Mouse (Mus musculus) lung, adult 18-20 months (tissue): ENCODE data around the gene Hoxa9.

ENCODE experiments used
- DNase-seq, 2 experiments: peaks; one replicate each; pipeline ENCODE4 v3.0.0; 2022; ENCODE audit warnings: mixed read lengths in 2 of 2

Hoxa9 gene

DNA sequence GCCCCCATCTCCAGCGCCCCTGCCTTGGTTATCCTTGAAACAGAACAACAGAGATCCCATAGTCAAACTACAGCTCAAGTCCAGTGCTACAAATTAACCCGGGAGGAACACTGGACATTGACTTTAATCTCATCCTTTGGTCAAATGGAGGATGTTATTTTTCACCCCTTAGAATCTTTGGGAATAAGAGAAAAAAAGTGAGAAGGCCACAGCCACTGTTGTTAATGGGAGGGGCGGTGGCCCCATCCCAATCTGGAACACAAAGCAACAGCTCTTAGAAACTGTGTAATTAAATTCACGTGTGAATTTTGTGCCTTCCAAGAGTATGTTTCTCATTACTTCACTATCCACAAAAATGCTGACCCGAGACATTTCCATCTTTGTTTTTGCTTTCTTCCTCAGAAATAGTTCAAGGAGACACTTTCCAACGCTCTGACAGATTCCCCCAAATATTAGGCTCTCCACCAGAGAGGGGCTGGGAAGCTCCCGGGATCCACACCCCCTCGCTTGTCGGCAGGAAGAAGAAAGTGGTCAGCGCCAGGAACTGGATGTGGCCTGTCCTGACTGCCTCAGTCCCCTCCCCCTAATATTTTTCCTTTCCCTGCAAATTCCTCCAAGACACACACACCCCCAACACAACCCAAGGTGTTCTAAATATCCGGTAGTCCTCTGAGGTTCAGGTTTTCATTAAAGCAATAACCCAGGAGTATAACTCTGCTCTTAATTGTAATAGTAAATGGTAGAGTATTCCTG is 3.2 kb downstream of the Hoxa9 start:
- no peak for DNase-seq

DNA sequence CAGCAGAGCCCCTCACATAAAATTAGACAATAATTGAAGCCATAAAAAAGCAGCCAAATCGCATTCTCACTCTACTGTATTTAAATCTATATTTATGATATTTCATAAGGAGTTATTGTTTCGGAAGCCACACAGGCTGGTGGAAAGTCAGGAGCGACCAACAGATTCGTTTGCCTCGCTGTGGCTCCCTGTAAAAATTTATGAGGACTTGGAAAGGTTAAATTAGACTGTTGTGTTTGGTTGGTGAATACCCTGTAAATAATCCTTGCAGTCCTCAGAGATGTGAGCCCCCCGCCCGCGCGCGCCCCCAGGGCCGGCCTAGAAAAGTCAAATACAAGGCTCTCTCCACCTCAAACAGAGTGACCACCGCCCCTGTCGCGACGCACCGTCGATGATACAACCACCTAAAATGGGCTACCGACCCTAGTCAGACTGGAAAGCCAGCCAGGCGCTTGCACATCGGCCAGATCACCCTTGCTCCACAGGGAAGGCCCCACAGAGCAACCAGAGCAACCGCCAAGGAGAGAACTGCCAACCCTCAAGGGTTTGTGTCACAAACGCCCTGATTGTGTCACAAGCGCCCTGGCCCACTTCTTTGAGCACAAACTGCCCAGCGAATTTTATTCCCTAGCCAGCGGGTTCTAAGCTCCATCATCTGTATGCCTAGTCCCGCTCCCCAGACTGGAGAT is 4.2 kb downstream of the Hoxa9 start:
- DNase-seq: no peak

DNA sequence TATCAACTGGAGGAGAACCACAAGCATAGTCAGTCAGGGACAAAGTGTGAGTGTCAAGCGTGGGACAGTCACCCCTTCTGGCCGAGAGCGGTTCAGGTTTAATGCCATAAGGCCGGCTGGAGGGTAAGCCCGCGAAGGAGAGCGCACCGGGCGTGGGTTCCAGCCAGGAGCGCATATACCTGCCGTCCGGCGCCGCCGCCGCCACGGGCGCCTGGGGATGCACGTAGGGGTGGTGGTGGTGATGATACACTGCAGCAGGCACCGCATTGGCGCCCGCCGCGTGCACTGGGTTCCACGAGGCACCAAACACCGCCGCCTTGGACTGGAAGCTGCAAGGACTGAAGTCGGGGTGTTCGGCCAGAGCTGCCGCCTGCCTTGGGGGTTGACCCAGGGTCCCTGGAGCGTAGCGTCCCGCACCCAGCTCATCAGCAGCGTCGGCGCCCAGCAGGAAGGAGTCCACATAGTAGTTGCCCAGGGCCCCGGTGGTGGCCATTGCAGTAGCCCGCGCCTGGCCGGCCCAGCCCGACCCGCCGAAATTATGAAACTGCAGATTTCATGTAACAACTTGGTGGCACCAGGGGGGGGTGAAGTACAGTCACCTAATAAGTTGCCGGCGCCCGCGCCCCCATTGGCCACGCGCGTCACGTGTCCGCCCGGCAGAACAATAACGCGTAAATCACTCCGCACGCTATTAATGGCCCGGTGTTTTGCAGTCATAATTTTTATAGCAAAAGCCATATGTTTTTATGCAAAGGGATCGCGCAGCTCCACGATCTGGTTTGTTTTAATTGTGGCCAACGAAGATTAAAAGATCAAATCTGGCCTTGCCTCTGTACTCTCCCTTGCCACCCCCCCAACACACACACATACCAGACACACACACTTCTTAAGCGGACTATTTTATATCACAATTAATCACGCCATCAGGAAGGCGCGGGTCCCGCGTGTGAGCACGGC is 5.0 kb downstream of the Hoxa9 start:
- DNase-seq: no peak

DNA sequence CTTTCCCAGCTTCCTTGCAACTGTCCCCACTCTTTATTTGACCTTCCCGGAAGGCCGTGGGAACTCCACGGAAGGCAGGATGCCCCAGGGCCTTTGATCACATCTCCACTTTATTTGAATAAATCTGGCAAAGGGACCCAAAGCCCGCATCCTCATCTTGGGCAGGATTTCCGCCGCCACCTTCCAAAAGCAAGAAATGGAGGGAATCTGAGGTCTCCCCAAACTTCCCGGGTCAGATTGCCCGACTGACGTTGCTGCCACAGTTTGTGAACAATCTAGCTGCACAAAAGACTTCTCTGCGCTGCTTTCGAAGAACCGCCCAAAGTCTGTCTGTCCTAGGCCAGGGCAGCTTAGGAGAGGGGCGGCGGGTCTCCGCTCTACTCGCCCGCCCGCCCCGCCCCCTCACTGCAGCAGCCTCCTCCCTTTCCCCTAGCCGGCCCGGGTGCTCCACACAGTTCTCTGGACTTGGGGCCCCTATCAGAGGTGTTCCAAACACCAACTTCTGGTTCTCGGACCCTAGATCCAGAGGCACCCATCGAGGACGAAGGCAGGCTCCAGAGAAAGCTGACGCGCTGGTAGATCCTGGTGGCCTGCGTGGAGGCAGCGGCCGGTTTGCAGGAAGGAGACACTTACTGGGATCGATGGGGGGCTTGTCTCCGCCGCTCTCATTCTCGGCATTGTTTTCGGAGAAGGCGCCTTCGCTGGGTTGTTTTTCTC is 5.8 kb downstream of the Hoxa9 start:
- no peak for DNase-seq

DNA sequence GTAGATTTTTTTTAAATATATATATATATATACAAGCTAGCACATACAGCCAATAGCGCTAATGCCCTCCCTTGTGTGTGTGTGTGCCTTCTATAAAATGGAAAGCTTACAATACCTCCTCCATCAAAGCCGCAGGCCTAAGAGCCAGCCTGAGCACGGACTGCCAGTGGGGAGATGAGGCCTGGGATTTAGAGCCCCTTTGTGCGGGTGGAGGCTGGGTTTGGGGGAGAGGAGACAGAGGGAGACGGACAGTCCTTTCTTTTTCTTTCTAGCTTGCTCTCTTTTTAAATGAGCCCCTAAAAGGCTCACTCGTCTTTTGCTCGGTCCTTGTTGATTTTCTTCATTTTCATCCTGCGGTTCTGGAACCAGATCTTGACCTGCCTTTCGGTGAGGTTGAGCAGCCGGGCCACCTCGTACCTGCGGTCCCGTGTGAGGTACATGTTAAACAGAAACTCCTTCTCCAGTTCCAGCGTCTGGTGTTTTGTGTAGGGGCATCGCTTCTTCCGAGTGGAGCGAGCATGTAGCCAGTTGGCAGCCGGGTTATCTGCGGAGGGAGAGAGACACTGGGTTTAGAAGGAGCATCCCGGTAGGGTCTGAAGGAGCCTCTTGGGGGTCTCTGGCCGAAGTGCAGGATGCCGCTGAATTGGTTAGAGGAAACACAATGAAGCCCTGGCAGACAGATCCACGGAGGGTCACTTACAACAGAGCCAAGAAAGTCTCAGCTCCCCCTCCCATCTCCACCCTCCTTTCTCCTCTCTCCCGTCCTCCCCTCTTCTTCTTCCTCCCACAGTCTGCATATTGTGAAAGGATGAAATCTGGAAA is 6.7 kb downstream of the Hoxa9 start:
- DNase-seq: no peak

DNA sequence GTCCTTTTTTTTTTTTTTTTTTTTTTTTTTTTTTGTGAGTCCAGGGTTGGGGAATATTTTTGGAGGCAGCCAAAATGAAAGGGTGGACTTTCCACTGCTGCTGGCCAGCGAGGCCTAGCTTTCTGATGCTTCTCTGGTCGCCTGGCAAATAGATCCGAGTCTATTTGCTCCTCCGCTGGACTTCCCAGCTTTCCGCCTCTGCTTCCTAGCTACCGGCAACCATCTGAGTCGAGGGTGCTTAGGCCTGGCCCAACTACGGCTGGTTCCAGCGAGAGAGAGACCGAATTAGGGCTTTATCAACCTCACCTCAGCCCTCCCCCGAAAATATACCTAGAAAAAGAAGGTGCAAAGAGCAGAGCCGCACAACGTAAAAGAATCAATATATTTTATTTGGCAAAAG is 8.2 kb downstream of the Hoxa9 start:
- no peak for DNase-seq

DNA sequence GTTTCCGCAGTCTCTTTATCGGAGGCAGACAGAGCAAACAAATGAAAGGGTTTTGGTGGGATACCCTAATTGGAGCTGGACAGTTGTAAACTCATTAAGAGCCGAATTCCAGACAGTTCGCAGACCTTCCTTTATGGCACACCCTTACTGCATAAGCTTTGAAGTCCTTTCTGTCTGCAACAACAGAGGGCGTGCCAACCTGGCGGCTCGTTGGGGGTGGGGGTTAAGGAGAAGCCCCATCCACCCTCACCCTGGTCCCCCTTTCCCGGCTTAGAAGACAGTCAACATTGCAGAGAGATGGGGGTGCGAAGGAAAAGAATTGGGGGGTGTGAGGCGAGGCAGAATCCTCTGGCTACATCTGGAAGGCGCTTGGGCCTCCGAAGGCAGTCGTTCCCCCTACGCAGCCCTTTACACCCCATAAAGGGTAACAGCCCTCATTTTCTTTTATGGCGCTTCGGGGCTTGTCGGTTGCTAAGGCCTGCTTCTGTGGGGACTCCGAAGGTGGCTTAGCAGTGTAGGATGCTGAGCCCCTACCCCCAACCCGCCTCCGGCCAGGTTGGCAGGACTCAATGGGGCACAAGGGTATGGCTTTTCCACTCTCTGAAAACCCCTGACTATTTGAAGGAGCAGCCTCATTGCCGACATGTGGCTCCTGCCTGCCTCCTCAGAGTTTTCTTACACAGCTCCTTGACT is 8.8 kb downstream of the Hoxa9 start:
- no peak for DNase-seq

DNA sequence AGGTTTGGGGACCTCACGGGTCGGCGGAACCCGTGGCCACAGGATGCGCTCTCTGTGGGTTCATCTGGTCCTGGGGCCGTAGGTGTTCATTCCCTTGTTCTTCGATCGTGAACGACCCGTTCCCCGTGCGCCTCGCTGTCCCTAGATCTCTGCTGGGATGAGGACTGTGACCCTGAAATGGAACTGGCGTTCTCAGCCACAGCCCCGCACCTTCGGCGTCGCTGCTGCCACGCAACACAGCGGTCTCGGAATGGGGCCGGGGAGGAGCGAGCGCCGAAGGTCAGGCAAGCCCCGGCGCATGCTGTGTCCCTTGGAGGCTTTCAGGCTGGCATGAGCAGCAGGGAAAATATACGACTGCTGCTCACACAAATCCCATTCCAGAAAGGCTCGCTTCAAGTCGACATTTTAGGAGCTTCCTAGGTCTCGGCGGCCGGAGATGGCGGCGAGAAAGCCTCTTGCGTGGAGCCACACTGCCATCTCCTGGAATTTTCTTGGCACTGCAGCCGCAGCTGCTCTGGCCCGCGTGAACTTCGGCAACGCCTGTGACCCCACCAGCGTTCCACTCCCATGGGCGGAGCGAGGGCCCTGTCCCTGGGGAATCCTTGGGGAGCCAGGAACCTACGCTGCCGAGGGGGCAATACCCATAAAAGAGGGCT is 9.4 kb downstream of the Hoxa9 start, which contains the start of gene Hoxa7:
Gene Hoxa7 (minus strand): TSS at position 518 of the 656 bp plus-strand sequence.
- DNase-seq: peak; percentile 82 to 84

DNA sequence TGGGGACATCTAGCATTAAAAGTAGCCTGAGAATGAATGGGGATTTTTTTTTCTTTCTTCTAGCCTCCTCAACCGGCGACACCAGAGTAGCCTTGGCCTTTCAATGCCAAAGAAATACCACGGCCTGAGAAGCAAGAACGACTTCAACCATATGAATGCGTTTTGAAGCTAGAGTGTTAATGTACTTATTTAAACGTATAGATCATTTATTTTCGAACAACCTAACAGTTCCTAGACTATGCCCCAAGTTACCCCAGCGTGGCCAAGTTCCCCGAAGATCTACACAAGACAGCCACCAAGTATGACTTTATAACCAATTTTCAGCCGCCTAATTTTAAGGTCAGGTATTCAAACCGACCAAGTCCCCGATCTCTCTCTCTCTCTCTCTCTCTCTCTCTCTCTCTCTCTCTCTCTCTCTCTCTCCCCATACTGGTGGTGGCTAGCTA is 10.0 kb downstream of the Hoxa9 start:
- DNase-seq: no peak

DNA sequence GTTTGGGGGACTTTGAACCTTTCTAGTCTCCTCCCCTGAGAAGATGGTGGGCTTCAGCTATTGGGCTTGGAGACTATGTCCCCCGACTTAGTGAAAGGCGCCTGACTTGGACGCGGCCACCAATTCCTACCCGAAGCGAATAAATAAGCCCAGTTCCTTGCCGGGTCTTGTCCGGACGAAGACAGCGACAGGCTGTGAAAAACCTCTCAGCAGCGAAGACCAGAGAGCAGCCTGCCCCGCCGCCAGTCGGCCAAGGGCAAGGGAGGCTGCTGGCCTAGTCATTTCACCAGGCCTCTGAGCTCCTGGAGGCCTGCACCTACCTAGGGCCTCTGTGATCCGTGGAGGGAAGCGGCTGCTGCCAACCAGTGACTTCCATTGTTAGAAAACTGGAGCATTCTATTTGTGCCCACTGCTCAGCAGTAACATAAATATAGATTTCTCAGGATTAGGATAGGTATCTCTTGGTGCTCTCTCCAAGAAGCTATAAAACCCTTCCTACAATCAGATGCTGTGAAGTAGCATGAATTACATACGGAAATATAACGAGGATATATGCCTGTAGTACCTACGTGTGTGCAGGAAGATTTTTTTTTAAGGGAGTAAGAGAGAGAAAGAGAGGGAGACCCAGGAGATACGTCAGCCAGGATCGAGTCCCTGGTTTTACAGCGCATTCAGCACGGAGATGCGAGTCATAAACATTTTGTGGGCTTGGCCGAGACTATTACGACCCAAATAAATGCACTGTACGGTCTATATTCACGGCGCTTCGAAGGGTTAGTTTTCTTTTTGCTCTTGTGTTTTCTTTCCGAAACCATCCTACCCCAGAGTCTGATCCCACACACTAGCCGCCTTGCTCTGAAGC is 10.7 kb downstream of the Hoxa9 start:
- no peak for DNase-seq

DNA sequence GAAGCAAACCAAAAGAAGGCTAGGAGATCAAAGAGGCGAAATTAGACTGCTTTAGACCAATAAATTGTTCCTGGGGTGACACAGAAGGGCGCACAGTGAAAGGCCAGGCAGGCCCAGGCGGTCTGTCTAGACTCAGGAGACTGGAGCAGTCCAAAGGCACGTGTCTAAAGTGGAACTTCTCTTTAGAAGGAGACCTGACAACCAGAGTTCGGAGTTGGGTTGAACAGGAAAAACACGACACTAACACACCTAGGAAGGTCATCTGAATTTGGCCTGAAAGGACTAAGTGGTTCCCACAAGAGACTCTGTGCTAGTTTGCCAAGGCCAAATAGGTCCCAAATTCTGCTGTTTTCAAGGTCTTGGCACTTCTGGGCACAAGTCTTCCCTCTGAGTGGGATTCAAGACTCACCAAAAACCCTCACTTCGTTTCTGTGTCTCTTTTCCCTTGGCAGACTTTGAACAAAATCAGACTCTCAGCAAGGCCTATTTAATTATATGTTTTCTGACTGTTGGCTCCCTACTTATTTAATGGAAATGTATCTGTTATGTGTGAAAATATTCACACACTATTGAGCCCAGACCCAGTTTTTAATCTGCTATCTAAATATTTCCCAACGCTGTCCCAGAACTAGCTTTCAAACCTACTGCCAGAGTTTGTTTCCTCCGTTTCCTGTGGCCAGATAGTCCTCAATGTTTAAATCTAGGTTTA is 11.5 kb downstream of the Hoxa9 start:
- no peak for DNase-seq

DNA sequence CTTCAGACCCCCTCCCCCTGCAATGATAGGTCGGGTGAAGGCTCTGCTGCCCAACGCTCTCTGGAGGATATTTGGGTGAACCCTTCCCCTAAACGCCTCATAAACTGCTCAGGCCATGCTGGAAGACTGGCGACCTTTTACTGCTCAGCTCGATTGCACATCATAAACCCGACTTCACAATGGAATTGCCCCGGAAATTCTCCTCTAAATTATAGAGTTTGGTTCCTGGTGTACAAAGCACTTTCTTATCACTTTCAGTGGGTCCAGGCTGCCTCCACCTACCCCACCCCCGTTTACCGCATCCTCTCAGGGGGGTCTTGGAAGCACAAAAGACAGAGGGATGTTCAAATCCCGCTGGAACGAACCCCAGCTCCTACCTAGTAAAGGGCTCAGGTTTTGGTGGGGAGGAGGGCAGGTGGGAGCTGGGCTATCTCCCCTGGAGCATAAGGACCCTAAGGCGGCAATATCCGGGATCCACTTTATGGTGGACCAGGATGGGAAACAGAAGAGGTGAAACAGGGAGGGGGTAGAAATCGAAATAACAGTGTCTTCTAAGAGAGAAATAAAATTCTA is 12.2 kb downstream of the Hoxa9 start:
- DNase-seq: no peak

DNA sequence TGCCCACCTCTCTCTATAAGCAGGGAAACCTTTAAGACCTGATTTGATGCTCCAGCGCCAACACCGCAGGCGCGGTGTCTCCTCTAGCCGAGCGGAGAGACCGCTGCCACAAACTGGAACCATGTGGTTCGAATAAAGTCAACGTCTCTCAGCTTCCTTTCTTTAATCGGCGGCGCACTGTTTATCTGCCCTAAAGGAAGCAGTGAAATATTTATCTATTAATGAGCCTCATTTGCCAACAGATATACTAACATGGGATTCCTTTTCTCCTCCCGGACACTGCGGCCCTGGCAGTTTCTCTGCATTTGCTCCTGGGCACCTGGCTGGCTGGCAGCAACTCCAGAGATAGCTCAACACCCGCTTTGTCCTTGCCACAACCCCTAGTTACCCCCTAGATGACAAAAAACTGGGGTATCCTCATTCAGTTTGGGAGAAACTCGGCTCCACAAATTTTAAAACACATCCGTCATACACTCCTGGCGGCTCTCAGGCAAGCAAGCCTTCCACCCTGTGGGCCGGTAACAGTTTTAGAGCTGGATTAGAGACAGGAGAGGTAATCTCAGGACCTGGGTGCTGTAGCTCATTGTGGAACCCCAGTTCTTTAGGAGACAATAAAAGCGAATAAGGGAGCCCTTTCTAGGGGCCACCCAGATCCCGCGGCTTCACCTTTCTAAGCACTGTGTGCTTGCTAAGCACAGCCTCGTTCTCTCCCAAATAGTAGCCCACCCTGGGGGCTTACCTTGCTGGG is 12.8 kb downstream of the Hoxa9 start:
- no peak for DNase-seq

DNA sequence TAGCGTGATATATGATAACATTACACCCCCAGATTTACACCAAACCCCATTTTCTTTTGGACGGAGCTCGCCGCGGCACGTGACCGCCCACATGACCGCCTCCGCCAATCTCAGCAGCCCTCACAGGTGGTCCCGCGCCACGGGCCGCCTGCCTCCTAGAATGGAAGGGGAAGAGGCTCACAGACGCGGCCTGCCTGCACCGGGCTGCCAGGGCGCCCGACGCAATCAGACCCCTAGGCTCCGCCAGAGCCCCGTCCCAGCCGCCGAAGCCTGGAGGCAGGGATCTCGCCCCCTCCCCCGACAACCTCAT is 13.5 kb downstream of the Hoxa9 start:
- DNase-seq: peak; percentile 59 to 60

DNA sequence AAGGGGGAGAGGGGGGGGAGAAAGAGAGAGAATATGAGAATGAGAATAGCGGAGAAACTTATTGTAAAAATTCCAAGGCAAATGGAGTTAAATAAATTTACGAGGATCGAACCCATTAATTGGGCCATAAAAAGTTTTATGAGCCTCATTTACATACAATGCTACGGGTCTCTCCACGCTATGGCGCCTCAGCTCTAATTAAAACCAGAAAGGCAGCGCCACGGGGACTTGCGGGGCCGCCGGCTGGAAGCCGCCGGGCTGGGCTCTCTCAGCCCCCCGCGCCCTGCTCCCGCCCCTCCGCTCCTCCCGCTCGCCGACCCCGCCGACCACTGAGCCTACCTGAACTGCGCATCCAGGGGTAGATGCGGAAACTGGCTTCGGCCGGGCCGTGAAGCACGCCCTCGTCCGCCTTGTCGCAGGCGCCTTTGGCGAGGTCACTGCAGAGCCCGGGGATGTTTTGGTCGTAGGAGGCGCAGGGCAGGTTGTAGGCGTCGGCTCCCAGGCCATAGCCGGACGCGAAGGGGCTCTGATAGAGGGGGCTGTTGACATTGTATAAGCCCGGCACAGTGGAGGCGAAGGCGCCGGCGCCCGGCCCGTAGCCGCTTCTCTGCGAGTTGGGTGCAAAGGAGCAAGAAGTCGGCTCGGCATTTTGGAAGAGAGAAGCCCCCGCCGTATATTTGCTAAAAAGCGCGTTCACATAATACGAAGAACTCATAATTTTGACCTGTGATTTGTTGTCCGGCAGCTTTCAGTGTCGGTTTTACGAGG is 14.0 kb downstream of the Hoxa9 start:
- DNase-seq: peak in 1 of 2 experiments; percentile 15

DNA sequence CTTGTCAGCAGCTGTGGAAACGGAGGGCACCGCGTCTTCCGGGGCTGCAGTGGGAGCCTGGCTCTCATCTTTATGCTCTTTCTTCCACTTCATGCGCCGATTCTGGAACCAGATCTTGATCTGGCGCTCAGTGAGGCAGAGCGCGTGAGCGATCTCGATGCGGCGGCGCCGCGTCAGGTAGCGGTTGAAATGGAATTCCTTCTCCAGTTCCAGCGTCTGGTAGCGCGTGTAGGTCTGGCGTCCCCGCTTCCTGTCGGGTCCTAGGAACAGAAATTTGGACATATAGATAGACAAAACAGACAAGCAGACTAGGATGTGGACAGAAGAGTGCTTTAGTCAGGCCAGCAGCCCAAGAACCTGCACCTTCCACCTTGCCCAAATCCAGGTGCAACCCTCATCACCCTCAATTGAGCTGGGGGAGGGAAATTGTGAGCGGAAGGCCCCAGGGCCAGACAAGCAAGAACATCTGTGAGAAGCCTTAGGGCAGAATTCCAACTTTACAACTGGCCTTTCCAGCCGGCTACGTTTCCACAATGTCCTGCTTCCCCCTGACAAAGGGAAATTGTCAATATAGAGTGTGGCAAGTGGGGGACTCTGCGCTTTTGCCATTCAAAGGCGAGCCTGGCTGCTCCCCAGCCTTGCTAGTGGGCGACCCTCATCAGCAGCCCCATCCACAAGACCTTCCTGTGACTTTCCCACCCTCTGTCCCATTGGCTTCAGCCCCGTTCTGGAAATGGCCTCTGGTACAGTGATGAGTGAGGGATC is 14.9 kb downstream of the Hoxa9 start:
- DNase-seq: peak in 1 of 2 experiments; percentile 2
